Mouse (Mus musculus) embryonic facial prominence, embryonic 12.5 days (tissue): ENCODE data around the gene Cc2d2a. TPM values are rescaled to one million over a fixed set of nuclear protein-coding genes. Genes with fewer than 3 reads are reported as not detected.
A peak's percentile ranks its signal among the peaks of the same experiment; 100 is the strongest.

ENCODE experiments used
- ATAC-seq: fragments of 200-750 bp; cut with Nextera tagmentation; 2 replicates; pipeline ENCODE4 v1.8.0; 2017; ENCODE audit not compliant: insufficient number of reproducible peaks, insufficient read depth, low FRiP score, low TSS enrichment
- H3K27ac ChIP-seq: fragments of 300-500 bp; sonication (generic); 2 replicates; pipeline ENCODE4 v1.5.1; 2016; ENCODE audit warnings: mild to moderate bottlenecking
- H3K27me3 ChIP-seq: fragments of 300-500 bp; sonication (generic); 2 replicates; pipeline ENCODE4 v1.6.1; 2016; ENCODE audit warnings: mild to moderate bottlenecking, moderate library complexity
- H3K36me3 ChIP-seq: fragments of 300-500 bp; sonication (generic); 2 replicates; pipeline ENCODE4 v1.6.1; 2016; ENCODE audit warnings: mild to moderate bottlenecking
- H3K4me1 ChIP-seq: fragments of 300-500 bp; sonication (generic); 2 replicates; pipeline ENCODE4 v1.6.1; 2016
- H3K4me2 ChIP-seq: fragments of 300-500 bp; sonication (generic); replicated peaks from 2 replicates; pipeline ENCODE4 v1.6.1; 2016; ENCODE audit warnings: mild to moderate bottlenecking, moderate library complexity
- H3K4me3 ChIP-seq: fragments of 300-500 bp; sonication (generic); 2 replicates; pipeline ENCODE4 v1.5.1; 2016; ENCODE audit warnings: mild to moderate bottlenecking
- H3K9ac ChIP-seq: fragments of 300-500 bp; sonication (generic); 2 replicates; pipeline ENCODE4 v1.6.1; 2016; ENCODE audit warnings: mild to moderate bottlenecking, moderate library complexity
- H3K9me3 ChIP-seq: fragments of 300-500 bp; sonication (generic); 2 replicates; pipeline ENCODE4 v1.6.1; 2016; ENCODE audit warnings: mild to moderate bottlenecking, moderate library complexity
- WGBS: fragments of 180-500 bp; shearing (Covaris S2); methylation state at CpG from one replicate; pipeline ENCODE4 v1.1.7; 2016; 5-methylcytosine and 5-hydroxymethylcytosine counted together
- polyA plus RNA-seq: library from polyadenylated mRNA; unstranded; fragments of >200 nt; fragmentation: Nextera tagmentation; extraction: Ambion mirVana; gene quantifications from 2 replicates; pipeline ENCODE4 v1.2.1, GENCODE M21; 2016

Gene Cc2d2a
- polyA plus RNA-seq, 1 experiment from 2014 or later: 13.2 TPM

DNA sequence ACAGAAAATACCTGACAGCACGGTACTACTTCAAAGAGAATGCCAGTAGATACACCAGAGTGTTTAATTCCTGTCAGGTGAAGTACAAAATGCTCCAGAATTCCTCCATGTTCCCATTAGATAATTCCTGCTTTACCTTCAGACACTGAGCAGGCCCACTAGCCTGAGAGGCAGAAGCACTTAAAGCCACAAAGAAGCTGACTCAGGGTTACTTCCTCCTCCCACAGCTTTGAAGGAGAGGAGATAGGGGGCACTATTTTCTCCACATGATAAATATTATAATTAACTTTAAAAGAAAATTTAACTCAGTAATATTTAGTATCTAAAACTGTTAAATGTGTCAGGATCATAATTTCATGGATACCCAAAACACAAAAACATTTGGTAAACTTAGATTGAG, 82.0 kb downstream of the Cc2d2a start:
- H3K27me3 ChIP-seq: no peaks in the 10 kb centered on the region
- 91% methylated on average over 1 of the region's 1 CpGs for WGBS
- H3K4me2 ChIP-seq: no peak overlapping the region
- H3K27ac ChIP-seq: no peak overlapping the region
- H3K9ac ChIP-seq: no peak overlapping the region
- no peak for ATAC-seq
- no peak overlapping the region for H3K4me3 ChIP-seq
- H3K4me1 ChIP-seq: no peaks in the 10 kb centered on the region
- H3K36me3 ChIP-seq: peaks cover 14% of the 10 kb centered on the region
- H3K9me3 ChIP-seq: no peaks in the 10 kb centered on the region

DNA sequence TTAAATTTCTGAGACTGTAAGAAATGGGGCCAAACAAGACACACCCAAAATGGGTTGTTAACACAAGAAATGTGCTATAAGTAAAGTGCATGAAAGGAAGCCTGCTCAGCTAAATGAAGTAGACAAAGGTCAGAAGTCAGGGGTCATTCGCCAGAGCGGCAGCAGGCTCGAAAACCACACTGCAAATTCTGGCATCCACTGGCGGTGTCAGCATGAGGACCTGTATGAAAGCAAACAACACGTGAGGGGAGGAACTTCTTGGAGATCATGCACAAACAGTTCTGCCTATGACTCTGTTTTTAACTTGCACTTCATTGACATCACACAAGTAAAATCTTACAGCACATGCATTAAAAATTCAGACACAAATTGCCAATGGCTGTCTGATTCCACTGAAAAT, 83.0 kb downstream of the Cc2d2a start:
- no peaks in the 10 kb centered on the region for H3K9me3 ChIP-seq
- H3K4me3 ChIP-seq: no peak overlapping the region
- H3K4me1 ChIP-seq: no peaks in the 10 kb centered on the region
- ATAC-seq: no peak
- no peak overlapping the region for H3K9ac ChIP-seq
- peaks cover 17% of the 10 kb centered on the region for H3K36me3 ChIP-seq
- H3K27me3 ChIP-seq: no peaks in the 10 kb centered on the region
- H3K4me2 ChIP-seq: no peak overlapping the region
- 50% methylated on average over 5 of the region's 5 CpGs for WGBS
- no peak overlapping the region for H3K27ac ChIP-seq

DNA sequence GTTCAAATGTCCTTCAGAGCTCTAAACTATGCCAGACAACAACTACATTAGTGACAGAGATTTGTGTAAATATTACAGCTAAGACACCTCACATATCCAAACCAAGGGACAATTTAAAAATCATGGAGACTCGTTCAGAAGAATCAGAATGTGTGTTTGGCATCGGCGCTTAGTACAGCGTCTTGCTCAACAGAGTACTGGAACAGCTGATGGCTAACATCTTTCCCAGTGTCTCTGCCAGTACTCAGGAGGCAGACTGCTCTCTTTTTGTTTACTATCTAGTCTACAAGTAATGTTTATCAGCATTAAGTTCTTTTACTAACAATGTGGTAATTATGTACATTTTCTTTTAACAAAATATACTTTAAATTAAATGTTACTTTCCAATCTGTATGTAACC, 85.9 kb downstream of the Cc2d2a start:
- H3K4me1 ChIP-seq: no peaks in the 10 kb centered on the region
- 91% methylated on average over 4 of the region's 4 CpGs for WGBS
- H3K9me3 ChIP-seq: no peaks in the 10 kb centered on the region
- H3K4me2 ChIP-seq: no peak overlapping the region
- no peak for ATAC-seq
- no peaks in the 10 kb centered on the region for H3K27me3 ChIP-seq
- no peak overlapping the region for H3K27ac ChIP-seq
- H3K36me3 ChIP-seq: peaks cover 7% of the 10 kb centered on the region; the same call in 1 of the 2 replicates
- no peak overlapping the region for H3K9ac ChIP-seq
- H3K4me3 ChIP-seq: no peak overlapping the region

DNA sequence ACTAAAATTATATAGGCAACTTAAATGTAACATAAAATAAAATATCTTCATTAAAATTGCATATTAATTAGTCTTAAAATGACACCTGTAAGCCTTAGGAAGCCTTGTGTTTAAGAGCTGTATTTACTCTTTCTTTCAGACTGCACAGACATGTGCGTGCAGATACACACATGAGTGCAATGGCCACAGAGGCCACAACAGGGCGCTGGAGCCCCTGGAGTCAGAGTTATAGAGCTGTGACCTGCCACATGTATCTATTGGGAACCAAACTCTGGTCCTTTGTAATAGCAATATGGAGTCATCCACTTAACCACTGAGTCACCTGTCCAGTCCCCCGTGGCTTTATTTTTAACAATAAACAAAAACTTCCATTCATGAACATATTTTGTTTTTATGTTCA, 86.9 kb downstream of the Cc2d2a start:
- Histone ChIP-seq H3K9me3 (no peaks in the 10 kb centered on the region), H3K4me1 (no peaks in the 10 kb centered on the region), H3K4me2 (no peak overlapping the region), H3K9ac (no peak overlapping the region), H3K27me3 (no peaks in the 10 kb centered on the region), H3K27ac (no peak overlapping the region), H3K36me3 (peaks cover 5% of the 10 kb centered on the region; the same call in 1 of the 2 replicates), H3K4me3 (no peak overlapping the region)
- ATAC-seq: no peak
- WGBS: 76% methylated on average over 3 of the region's 3 CpGs

DNA sequence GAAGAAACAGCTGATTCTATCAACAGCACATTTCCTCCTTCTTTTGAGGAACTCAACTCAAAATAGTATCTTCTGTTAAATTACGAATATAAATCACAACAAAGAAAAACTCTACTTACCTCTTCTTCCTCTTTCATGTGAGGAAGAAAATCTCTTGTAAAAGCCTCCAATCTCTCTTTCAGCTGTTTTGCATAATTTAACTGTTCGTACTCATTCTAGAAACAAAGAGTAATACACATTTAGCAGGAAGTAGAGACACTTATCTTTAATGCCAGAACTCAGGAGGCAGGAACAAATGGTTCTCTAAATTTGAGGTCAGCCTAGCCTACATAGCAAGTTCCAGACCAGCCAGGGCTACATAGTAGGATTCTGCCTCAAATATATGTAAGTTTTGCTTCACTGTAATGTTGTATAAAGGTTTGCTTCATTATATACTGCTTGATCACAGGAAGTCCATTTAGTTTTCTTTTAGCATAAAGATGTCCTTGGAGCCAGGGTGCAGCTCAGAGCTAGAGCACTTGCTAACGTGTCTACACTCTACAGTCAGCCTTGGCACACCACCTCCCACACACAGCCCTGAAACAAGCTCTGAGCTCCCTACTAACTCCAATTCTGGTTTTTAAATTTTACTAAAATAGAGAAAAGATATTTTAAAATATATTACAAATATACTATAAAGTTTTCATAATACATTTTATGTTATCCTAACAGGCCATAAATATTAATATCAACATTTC, 108.6 kb downstream of the Cc2d2a start:
- H3K9me3 ChIP-seq: no peaks in the 10 kb centered on the region
- no peak for ATAC-seq
- peaks cover 28% of the 10 kb centered on the region for H3K36me3 ChIP-seq
- 87% methylated on average over 3 of the region's 3 CpGs for WGBS
- H3K27me3 ChIP-seq: no peaks in the 10 kb centered on the region
- H3K4me2 ChIP-seq: no peak overlapping the region
- H3K4me3 ChIP-seq: no peak overlapping the region
- no peak overlapping the region for H3K9ac ChIP-seq
- no peaks in the 10 kb centered on the region for H3K4me1 ChIP-seq
- H3K27ac ChIP-seq: no peak overlapping the region

DNA sequence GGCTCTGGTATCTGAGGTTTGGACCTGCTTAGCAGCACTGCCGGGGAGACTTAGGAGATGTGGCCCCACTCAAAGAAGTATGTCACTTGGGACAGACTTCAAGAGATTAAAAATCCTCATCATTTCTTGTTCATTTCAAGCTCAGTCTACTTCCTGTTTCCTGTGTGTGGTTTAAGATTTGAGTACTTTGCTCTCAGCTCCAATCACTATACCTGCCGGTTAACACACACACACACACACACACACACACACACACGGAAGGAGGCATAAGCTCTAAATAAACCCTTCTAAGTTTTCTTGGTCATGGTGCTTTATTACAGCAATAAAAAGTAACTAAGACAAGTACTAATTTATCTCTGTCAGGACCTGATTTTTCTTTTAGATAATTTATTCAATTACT, 109.4 kb downstream of the Cc2d2a start:
- Histone ChIP-seq H3K4me2 (no peak overlapping the region), H3K36me3 (peaks cover 25% of the 10 kb centered on the region), H3K27ac (no peak overlapping the region), H3K9me3 (no peaks in the 10 kb centered on the region), H3K27me3 (no peaks in the 10 kb centered on the region), H3K4me3 (no peak overlapping the region), H3K4me1 (no peaks in the 10 kb centered on the region), H3K9ac (no peak overlapping the region)
- WGBS: 90% methylated on average over 3 of the region's 3 CpGs
- no peak for ATAC-seq

DNA sequence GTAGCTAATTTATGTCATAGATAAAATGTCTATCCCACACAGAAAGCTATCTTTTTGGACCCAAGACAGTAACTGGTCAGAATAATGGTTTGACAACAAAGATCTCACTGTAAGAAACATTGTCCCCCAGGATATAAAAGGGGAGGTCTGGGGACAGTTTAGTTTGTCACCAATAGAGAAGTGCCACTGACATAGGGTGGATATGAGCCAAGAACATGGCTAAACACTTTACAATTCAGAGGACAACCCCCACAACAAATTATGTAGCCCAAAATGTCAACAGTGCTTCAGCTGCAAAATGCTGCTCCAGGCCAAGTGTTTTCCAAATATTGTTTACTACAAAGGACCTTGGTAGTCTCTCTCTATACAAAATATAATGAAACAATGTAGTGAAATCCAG, 114.3 kb downstream of the Cc2d2a start:
- Histone ChIP-seq H3K9me3 (no peaks in the 10 kb centered on the region), H3K27me3 (no peaks in the 10 kb centered on the region), H3K27ac (no peak overlapping the region), H3K9ac (no peak overlapping the region), H3K4me2 (no peak overlapping the region), H3K4me3 (no peak overlapping the region), H3K36me3 (no peaks in the 10 kb centered on the region), H3K4me1 (peaks cover 5% of the 10 kb centered on the region)
- ATAC-seq: no peak

DNA sequence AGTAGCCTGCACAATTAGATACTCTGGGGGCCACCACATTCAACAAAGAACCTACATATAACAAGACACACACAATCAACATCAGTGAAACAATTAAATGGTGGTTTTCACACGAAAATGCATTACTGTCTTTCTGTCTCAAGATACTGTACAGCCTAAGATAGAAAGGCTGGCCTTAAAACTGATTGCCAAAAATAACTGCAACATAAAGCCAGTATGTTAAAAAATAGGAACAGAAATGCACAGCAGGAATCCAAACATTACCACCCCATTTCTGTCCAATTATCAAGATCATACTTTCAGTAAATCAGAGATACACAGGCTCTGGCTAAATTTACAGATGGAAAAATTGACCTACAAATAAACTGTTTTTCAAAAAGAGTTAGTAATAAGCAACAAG, 114.8 kb downstream of the Cc2d2a start:
- Histone ChIP-seq H3K36me3 (no peaks in the 10 kb centered on the region), H3K9ac (no peak overlapping the region), H3K9me3 (no peaks in the 10 kb centered on the region), H3K4me1 (peaks cover 5% of the 10 kb centered on the region), H3K4me2 (no peak overlapping the region), H3K27ac (no peak overlapping the region), H3K4me3 (no peak overlapping the region), H3K27me3 (no peaks in the 10 kb centered on the region)
- ATAC-seq: no peak
- WGBS: 62% methylated on average over 1 of the region's 1 CpGs

DNA sequence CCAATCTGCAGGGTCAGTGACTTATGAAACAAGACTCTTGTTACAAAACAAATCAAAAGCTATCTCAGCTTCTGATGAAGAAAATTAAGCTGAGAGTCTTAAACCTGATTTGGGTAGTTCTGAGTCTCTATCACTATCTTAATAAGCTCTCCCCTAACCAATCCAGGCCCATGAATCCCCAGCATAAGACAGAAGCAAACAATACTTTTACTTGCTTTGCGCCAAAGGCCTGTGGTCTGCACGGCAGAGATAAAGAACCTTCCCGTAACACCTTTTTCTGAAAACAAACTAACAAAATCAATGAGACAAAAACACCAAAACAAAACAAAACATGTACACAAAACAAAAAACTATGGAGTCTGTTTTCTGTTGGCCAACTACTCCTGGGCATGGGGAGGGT, 116.4 kb downstream of the Cc2d2a start:
- no peak overlapping the region for H3K9ac ChIP-seq
- peaks cover 8% of the 10 kb centered on the region for H3K4me1 ChIP-seq
- H3K4me3 ChIP-seq: no peak overlapping the region
- no peaks in the 10 kb centered on the region for H3K27me3 ChIP-seq
- WGBS: 99% methylated on average over 3 of the region's 3 CpGs
- no peaks in the 10 kb centered on the region for H3K9me3 ChIP-seq
- no peak overlapping the region for H3K4me2 ChIP-seq
- no peak for ATAC-seq
- H3K36me3 ChIP-seq: no peaks in the 10 kb centered on the region
- no peak overlapping the region for H3K27ac ChIP-seq

DNA sequence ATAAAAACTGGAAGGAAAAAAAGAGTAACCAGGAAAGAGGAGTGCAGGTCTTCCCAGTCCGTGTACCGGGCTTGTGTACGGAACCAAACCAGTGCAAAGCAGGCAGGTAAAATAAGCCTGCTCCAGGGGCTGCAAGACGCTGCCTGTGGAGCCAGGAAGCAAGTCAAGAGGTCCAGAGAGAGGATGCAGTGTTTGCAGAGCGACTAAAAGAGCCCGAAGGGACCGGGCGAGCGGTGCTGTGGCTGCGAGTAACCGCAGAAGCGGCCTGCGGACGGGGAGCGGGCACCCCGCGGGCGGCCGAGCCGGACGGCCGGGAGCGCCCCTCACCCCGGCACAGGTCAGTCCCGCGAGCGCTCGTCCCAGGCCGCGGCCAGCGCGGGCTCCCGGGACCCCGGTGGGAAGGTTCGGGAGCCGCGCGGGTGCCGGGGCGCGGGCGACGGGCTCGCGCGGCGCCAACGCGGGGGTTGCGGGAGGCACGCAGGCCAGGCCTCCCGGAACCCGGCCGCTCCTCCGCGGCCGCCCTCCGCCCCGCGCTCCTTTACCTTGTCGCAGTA, 119.4 kb downstream of the Cc2d2a start:
- Histone ChIP-seq H3K4me3 (peak overlapping the region; percentile 87), H3K27ac (peak overlapping the region; percentile 94), H3K9ac (peak overlapping the region; percentile 97), H3K4me1 (peaks cover 8% of the 10 kb centered on the region), H3K27me3 (no peaks in the 10 kb centered on the region), H3K36me3 (no peaks in the 10 kb centered on the region), H3K4me2 (peak overlapping the region; percentile 57), H3K9me3 (no peaks in the 10 kb centered on the region)
- ATAC-seq: peak; percentile 74
- WGBS: under 1% methylated on average over 36 of the region's 61 CpGs

DNA sequence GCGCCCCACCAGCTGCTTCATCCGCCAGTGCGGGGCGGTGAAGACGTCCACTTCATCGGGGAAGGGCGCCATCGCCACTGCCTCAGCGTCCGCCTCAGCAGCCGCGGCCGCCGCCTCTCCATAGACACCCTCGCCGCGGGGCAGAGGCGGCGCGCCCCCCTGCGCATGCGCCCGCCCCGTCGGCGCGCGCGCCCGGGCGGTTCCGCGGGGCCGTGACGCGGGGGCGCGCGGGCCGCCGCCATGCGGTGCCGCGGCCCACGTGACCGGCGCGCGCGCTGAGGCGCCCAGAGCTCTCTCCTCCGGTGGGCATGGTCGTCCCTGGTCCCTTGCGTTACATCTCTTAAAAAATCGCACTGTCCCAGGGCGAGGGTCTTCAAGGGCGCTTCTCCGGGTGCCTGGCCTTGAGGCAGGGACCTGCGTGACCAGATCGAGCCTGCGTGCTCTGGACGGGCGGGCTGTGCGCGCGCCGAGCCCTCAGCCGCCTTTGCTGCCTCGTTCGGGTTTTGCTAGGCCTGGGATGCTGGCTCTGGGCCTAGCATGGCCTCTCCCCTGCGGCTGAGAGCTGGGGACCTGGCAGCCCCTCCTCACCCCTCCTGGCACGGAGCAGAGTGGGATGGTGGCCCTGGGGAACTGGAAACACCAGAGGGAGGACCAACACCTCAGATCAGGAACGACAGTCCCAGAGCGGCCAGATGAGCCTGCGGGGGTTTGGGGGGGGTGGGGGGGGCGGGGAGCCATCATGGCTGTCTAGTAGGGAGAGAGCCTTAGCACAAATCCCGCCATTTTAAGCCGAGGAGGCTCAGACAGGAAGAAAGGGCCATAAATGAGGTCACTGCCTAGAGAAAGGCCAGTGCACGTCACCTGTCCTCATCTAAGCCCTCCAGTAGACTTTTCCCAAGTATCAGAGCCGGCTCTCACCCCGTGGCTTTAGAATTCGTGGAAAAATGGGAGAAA, 120.1 kb downstream of the Cc2d2a start:
- Histone ChIP-seq H3K27ac (peak overlapping the region; percentile 94), H3K9ac (peak overlapping the region; percentile 97), H3K36me3 (no peaks in the 10 kb centered on the region), H3K4me3 (peak overlapping the region; percentile 87), H3K4me1 (peaks cover 8% of the 10 kb centered on the region), H3K9me3 (no peaks in the 10 kb centered on the region), H3K4me2 (peak overlapping the region; percentile 73), H3K27me3 (no peaks in the 10 kb centered on the region)
- WGBS: 3% methylated on average over 79 of the region's 82 CpGs
- peak; percentile 94 for ATAC-seq

DNA sequence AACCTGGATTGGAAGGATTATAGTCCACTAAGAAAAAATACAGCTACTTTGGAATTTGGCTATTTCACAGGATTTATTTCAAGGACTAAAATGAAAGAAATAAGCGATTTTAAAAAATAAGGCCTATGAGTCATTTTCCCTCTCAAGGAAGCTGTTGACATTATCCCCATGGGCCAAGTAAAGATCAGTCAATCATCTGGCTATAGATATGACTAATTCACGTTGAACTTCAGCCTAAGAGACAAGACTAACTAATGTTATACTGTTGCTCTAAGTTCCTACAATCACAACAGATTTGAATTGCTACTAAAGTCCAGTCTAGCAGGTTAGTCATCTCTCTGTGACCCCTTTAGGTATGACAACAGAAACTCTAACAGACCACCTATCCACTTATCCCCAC, 121.8 kb downstream of the Cc2d2a start:
- no peak for ATAC-seq
- H3K36me3 ChIP-seq: no peaks in the 10 kb centered on the region
- no peak overlapping the region for H3K4me3 ChIP-seq
- H3K4me2 ChIP-seq: no peak overlapping the region
- no peaks in the 10 kb centered on the region for H3K27me3 ChIP-seq
- H3K27ac ChIP-seq: no peak overlapping the region
- H3K9ac ChIP-seq: no peak overlapping the region
- H3K4me1 ChIP-seq: peaks cover 8% of the 10 kb centered on the region
- WGBS: 83% methylated on average over 2 of the region's 2 CpGs
- no peaks in the 10 kb centered on the region for H3K9me3 ChIP-seq
